Mouse (Mus musculus) spleen, adult 2 months (tissue): ENCODE measurements around the gene Mcat. TPM values are rescaled to one million over a fixed set of nuclear protein-coding genes. Genes with fewer than 3 reads are reported as not detected.

Experiments
- DNase-seq, 2 experiments: peaks; one replicate each; pipeline versions ENCODE4 v3.0.0 to v3.0.0-alpha.2; 2012 to 2021; ENCODE audit warnings: low spot score in 2 of 2, low read depth in 1 of 2
- H3K27ac ChIP-seq: fragments of 200-500 bp; 2 replicates; pipeline ENCODE4 v1.5.1; 2012; ENCODE audit warnings: low read length, inconsistent platforms; ENCODE audit not compliant: insufficient read depth
- H3K27me3 ChIP-seq: fragments of 200-500 bp; 2 replicates; pipeline ENCODE4 v1.6.1; 2012; ENCODE audit warnings: mild to moderate bottlenecking, moderate library complexity, low read length, inconsistent platforms; ENCODE audit not compliant: control insufficient read depth, insufficient read depth
- H3K36me3 ChIP-seq: fragments of 200-500 bp; 2 replicates; pipeline ENCODE4 v1.6.1; 2012; ENCODE audit warnings: mild to moderate bottlenecking, low read length, inconsistent platforms; ENCODE audit not compliant: control insufficient read depth, insufficient read depth
- H3K4me1 ChIP-seq: fragments of 200-500 bp; 2 replicates; pipeline ENCODE4 v1.6.1; 2011; ENCODE audit warnings: inconsistent platforms; ENCODE audit not compliant: control insufficient read depth, insufficient read depth, insufficient read length
- H3K4me3 ChIP-seq: fragments of 200-500 bp; 2 replicates; pipeline ENCODE4 v1.5.1; 2011; ENCODE audit warnings: mild to moderate bottlenecking, inconsistent platforms; ENCODE audit not compliant: insufficient read depth, insufficient read length; ENCODE audit errors: extremely low read depth
- CTCF ChIP-seq: fragments of 200-500 bp; IDR thresholded peaks from 2 replicates; pipeline ENCODE4 v1.5.1; 2011; ENCODE audit warnings: mild to moderate bottlenecking, inconsistent platforms; ENCODE audit not compliant: insufficient read depth, insufficient read length, insufficient replicate concordance; ENCODE audit errors: extremely low read depth
- POLR2A ChIP-seq: fragments of 200-500 bp; IDR thresholded peaks from 2 replicates; pipeline ENCODE4 v1.6.1; 2011; ENCODE audit warnings: low read depth, low read length, inconsistent platforms
- WGBS: fragments of 180-500 bp; shearing (Covaris S2); methylation state at CpG from one replicate; pipeline ENCODE4 v1.1.7; 2018; 5-methylcytosine and 5-hydroxymethylcytosine counted together
- polyA plus RNA-seq: library from polyadenylated mRNA; depleted of rRNA; stranded (reverse); fragments of >200 nt; gene quantifications from 2 replicates; pipeline ENCODE4 v1.2.3, GENCODE M21; 2012

The Mcat gene
- polyA plus RNA-seq, 1 experiment, result 19.1 TPM

DNA sequence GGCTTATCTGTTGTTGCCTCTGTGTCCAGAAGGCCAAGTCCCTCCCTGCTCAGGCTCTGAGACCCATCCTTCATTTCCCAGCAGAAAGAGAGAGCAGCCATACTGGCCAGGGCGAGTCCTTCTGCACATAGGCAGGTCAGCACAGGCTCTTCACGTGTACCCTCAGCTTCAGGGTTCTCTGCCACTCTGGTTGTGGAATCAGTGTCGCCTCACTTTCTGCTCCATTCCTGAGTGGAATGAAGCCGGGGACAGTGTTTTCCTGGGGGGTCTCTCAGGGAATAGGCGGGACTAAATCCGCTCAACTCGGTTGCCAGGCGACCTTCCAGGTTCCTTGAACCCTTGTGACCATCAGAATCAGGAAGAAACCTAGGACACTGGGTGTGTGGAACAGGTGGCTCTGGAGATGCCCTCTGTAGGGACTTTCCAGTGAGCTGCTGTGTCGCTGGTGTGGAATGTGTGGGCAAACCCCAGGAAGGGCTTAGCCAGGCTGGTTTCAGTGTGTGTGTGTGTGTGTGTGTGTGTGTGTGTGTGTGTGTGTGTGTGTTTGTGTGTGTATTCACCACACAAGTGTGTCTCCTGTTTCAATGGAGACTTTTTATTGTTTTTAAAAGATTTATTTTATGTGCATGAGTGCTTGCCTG lies 21.8 kb downstream of the Mcat start:
- 76% methylated on average over 9 of the region's 9 CpGs for WGBS
- TF ChIP-seq POLR2A (no peak), CTCF (no peak)
- DNase-seq, result no peak

DNA sequence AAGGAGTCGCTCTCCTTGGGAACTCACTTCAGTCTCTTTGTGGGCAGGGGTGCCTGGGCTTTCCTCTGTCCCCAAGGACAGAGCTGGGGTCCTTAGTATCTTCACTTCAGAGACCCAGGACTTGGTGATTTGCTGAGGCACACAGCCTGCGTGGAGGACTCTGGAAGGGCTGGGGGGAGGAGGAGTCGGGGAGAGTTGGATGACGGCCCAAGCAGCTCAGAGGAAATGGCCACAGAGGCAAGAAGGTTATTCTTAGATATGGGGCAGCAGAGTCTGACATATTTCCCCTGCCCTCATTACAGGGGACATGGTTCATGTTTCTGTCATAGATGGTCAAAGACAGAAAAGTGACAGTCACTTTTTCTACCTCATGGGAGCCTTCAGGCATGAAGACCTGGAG lies 23.7 kb downstream of the Mcat start:
- DNase-seq, result no peak
- Histone ChIP-seq H3K4me1 (no peaks in the 10 kb centered on the region), H3K36me3 (no peaks in the 10 kb centered on the region), H3K27ac (no peak overlapping the region), H3K27me3 (no peaks in the 10 kb centered on the region), H3K4me3 (no peak overlapping the region)
- no peak for TF ChIP-seq CTCF
- TF ChIP-seq POLR2A, result no peak
- 29% methylated on average over 4 of the region's 4 CpGs for WGBS

More for the DNA sequence above, 21.8 kb downstream of the Mcat start:
- Histone ChIP-seq H3K27ac (no peak overlapping the region), H3K36me3 (peaks cover 10% of the 10 kb centered on the region), H3K4me3 (no peak overlapping the region), H3K27me3 (no peaks in the 10 kb centered on the region), H3K4me1 (no peaks in the 10 kb centered on the region)

DNA sequence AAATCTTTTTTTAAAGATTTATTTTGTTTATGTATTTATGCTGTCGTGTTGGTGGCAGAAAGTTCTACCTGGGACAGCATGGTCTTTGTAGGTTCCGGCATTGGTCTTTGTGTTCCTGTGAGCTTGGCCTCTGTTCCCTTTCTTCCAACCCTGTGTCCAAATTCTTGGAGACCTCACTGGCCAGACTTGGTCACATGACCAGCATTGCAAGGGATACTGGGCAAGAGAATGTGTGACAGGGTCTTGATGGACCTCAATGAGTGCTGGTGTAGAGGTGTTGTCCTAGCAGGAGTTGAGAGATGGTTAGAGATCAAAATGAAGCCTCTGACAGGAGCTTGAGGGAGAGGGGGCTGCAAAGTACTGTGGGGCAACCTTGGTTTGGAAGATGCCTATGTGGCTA lies 24.7 kb downstream of the Mcat start:
- TF ChIP-seq POLR2A, result no peak
- TF ChIP-seq CTCF, result no peak
- Histone ChIP-seq H3K4me3 (no peak overlapping the region), H3K36me3 (no peaks in the 10 kb centered on the region), H3K27me3 (no peaks in the 10 kb centered on the region), H3K27ac (no peak overlapping the region), H3K4me1 (no peaks in the 10 kb centered on the region)
- no peak for DNase-seq
- 90% methylated on average over 2 of the region's 2 CpGs for WGBS

DNA sequence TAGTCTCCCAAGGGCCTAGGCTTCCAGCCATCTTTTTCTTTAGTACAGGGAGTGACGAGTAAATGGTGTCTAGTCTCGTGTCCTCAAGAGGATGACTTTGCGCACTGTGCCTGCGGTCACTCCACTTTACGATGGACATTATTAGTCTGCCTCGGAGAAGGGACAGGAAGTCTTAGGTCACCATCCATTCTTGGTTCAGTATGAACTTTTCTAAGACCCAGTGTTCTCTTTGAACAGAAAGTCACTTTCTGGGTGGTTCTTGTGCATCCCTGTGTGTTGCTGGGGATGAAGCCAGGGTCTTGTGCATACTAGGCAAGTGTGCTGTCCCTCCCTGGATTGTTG lies 27.7 kb downstream of the Mcat start:
- 80% methylated on average over 6 of the region's 6 CpGs for WGBS
- no peaks in the 10 kb centered on the region for H3K36me3 ChIP-seq
- TF ChIP-seq POLR2A, result no peak
- TF ChIP-seq CTCF, result no peak
- H3K27ac ChIP-seq, result no peak overlapping the region
- DNase-seq, result no peak
- H3K27me3 ChIP-seq, result no peaks in the 10 kb centered on the region
- no peak overlapping the region for H3K4me3 ChIP-seq
- no peaks in the 10 kb centered on the region for H3K4me1 ChIP-seq

DNA sequence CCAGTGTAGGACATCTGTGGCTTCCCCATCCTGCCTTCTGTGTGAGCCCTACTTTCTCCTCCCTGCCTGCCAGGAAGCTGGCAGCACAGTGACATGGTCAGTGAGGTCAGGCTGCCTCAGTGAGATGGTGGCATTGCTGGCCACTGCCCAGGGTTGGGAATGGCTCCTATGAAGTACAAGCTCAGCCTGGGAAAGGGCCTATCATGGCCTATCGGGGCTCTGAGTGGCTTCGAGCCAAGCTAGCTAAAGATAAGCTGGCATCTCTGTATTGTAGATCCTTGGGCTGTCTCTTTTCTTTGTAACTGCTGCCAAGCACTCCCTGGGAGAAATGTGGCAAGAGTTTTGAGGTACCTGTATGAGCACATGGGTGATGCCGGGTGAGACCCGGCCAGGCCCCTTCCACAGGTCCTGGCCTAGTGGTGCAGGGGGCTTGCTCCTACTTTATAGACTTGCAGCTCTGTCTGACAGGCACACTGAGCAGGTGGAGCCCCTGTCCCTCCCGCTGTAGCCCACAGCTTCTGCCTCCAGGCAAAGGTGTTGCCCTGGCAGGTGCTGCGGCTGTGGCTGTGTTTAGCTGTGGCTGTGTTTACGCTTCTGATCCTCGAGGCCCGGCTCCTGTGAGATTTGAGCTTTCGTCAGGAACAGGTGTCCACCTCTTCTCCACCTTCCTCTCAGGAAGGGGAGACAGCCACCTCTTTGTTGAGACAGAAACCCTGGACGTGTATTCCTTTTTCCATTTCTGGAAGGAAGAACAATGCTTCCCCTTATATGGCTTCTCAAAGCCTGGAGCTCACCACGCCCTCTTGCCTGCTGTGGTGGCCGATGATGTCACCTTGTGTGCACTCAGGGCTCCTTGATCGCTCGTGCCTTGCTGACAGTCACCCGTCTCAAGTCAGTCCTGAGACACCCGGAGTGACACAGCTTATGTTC lies 28.4 kb downstream of the Mcat start:
- Histone ChIP-seq H3K27ac (no peak overlapping the region), H3K27me3 (no peaks in the 10 kb centered on the region), H3K4me1 (no peaks in the 10 kb centered on the region), H3K36me3 (no peaks in the 10 kb centered on the region), H3K4me3 (no peak overlapping the region)
- TF ChIP-seq CTCF, result no peak
- no peak for TF ChIP-seq POLR2A
- WGBS, result 74% methylated on average over 17 of the region's 17 CpGs
- DNase-seq, result no peak

DNA sequence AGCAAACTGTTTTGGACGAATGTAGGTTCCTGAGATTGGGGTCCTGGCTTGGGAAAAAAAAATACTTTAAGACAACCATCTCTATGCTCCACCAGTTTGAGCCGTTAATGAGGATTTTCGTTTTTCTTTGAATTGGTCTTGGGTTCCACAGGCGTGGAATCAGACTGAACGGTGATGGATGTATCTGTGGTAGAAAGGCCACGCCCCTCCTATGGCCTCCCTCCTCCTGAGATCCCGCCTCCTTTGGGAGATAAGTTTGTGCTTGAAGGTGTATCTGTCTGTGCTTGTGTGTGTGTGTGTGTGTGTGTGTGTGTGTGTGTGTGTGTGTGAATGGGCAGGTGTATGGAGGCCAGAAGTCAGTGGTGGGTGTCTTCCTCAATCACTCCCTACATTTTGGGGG lies 31.0 kb downstream of the Mcat start:
- WGBS, result 79% methylated on average over 7 of the region's 7 CpGs
- H3K4me1 ChIP-seq, result no peaks in the 10 kb centered on the region

DNA sequence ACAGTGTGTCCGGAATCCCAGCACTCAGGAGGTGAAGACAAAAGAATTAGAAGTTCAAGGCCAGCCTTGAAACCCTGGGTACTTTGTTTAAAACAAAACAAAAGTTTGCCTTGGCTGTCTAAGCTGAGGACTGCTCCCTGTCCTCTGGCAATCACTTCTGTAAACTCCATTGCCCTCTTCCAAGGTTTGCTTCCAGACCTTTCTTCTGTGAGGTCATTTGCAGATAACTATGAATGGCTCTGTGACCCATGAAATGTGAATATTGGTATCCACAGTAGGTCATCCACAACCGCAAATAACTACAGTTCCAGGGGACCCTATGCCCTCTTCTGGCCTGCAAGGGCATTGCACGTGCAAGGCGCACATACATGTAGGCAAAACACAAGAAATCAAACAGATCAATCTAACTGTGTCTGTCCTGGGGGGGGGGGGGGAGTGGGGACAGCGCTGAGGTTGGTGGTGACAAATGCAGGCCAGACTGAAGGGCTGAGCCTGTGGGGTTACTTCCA lies 31.6 kb downstream of the Mcat start:
- WGBS, result 85% methylated on average over 5 of the region's 5 CpGs
- H3K4me1 ChIP-seq, result 0 out of 2 replicates have a peak, but pooled peaks cover 4% of the 10 kb centered on the region
- H3K27me3 ChIP-seq, result peaks cover 7% of the 10 kb centered on the region
- no peak for DNase-seq
- no peak for TF ChIP-seq CTCF
- TF ChIP-seq POLR2A, result no peak
- no peaks in the 10 kb centered on the region for H3K36me3 ChIP-seq
- no peak overlapping the region for H3K27ac ChIP-seq
- no peak overlapping the region for H3K4me3 ChIP-seq

More for the DNA sequence above, 31.0 kb downstream of the Mcat start:
- H3K36me3 ChIP-seq, result no peaks in the 10 kb centered on the region
- H3K27ac ChIP-seq, result no peak overlapping the region
- DNase-seq, result no peak
- H3K27me3 ChIP-seq, result peaks cover 2% of the 10 kb centered on the region; the same call in 1 of the 2 replicates
- H3K4me3 ChIP-seq, result no peak overlapping the region
- TF ChIP-seq CTCF (no peak), POLR2A (no peak)
